Mouse (Mus musculus) bone marrow macrophage, adult 2 months (primary cell): ENCODE measurements around the gene Chn2. TPM values are rescaled to one million over a fixed set of nuclear protein-coding genes. Genes with fewer than 3 reads are reported as not detected.

ENCODE experiments used
- H3K27ac ChIP-seq: 2 replicates; pipeline ENCODE4 v1.5.1; 2012; ENCODE audit warnings: low read depth, low read length; ENCODE audit not compliant: insufficient read depth
- H3K4me1 ChIP-seq: 2 replicates; pipeline ENCODE4 v1.6.1; 2012; ENCODE audit warnings: low read length; ENCODE audit not compliant: control insufficient read depth, insufficient read depth
- H3K4me3 ChIP-seq: 2 replicates; pipeline ENCODE4 v1.5.1; 2012; ENCODE audit warnings: mild to moderate bottlenecking, low read length, moderate library complexity; ENCODE audit not compliant: insufficient read depth
- CTCF ChIP-seq: IDR thresholded peaks from 2 replicates; pipeline ENCODE4 v1.5.1; 2012; ENCODE audit warnings: low read depth, mild to moderate bottlenecking, low read length, moderate library complexity
- POLR2A ChIP-seq: IDR thresholded peaks from 2 replicates; pipeline ENCODE4 v1.6.1; 2012; ENCODE audit warnings: mild to moderate bottlenecking, low read depth, low read length, borderline replicate concordance
- polyA plus RNA-seq: library from polyadenylated mRNA; stranded (reverse); fragments of >200 nt; gene quantifications from 2 replicates; pipeline ENCODE4 v1.2.4, GENCODE M21; 2012; ENCODE audit not compliant: missing spikeins, insufficient read depth, insufficient read length

The Chn2 gene
- polyA plus RNA-seq: 8.0 and 9.5 TPM in 2 replicates

GRCm38 (mm10) chr6:54039357-54039804 lies at the start of gene Chn2:
Gene Chn2 (plus strand): TSS chr6:54039554.
- Histone ChIP-seq H3K4me3 (peak within 1 kb of the TSS; percentile 65), H3K4me1 (peaks cover 7% of the 10 kb centered on the region), H3K27ac (no peak within 1 kb of the TSS)
- no peak for TF ChIP-seq POLR2A
- TF ChIP-seq CTCF: no peak

DNA sequence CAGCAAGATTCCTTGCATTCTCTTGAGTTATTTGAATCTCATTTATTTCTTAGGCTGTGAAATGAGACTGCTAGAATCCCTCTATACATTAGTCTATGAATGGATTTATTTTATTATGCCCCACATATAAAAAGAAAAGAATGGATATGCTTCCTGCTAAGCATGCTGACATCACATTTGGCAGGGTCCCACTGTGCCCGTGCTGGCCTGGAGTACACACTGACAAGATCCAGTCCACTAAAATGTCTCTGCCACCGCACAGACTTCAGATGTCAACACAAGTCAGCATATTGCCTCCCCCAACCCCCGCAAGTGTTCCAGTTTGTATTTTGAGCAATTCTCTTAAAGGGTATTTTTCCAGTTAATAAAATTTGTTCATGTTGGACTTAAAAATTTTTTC lies 47.0 kb upstream of the Chn2 start:
- peaks cover 36% of the 10 kb centered on the region for H3K4me1 ChIP-seq
- no peak overlapping the region for H3K27ac ChIP-seq
- TF ChIP-seq POLR2A: no peak
- TF ChIP-seq CTCF: no peak

DNA sequence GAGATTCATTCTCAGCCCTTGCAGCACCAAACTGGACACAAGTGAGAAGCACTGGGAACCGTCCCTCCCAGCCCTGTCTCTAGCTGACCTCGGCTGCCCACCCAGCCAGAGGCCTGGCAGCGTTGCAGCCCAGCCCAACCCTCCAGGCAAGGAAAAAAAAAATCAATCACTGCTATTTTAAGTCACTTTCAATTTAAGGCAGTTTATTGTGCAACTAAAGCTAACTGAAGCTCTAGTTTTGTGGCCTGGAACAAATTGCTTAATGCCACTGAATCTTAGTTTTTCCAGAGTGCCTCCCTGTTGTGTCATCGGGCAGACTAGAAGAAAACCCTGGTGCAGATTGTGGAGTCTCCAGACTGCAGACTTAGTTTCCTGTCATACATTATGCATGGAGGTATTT lies 43.8 kb upstream of the Chn2 start:
- Histone ChIP-seq H3K27ac (peak overlapping the region; percentile 44; the same call in 1 of the 2 replicates), H3K4me1 (peaks cover 36% of the 10 kb centered on the region), H3K4me3 (no peak overlapping the region)
- no peak for TF ChIP-seq CTCF

More for the DNA sequence above, 47.0 kb upstream of the Chn2 start:
- no peak overlapping the region for H3K4me3 ChIP-seq

GRCm38 (mm10) chr6:53996226-53996955 lies 43.0 kb upstream of the Chn2 start:
- H3K27ac ChIP-seq: peak overlapping the region; percentile 44
- peaks cover 36% of the 10 kb centered on the region for H3K4me1 ChIP-seq
- H3K4me3 ChIP-seq: no peak overlapping the region; the same call in 1 of the 2 replicates
- TF ChIP-seq POLR2A (no peak), CTCF (no peak)

GRCm38 (mm10) chr6:54005302-54005701 lies 34.1 kb upstream of the Chn2 start:
- Histone ChIP-seq H3K4me3 (no peak overlapping the region), H3K4me1 (peaks cover 15% of the 10 kb centered on the region), H3K27ac (no peak overlapping the region)
- TF ChIP-seq CTCF (no peak), POLR2A (no peak)

- peak overlapping the region; percentile 59 for H3K4me3 ChIP-seq
- H3K4me1 ChIP-seq: peaks cover 15% of the 10 kb centered on the region
- TF ChIP-seq CTCF (no peak), POLR2A (no peak)
- H3K27ac ChIP-seq: peak overlapping the region; percentile 54
These were observed 30.8 kb upstream of the Chn2 start for GRCm38 (mm10) chr6:54008448-54009120.

- peaks cover 15% of the 10 kb centered on the region for H3K4me1 ChIP-seq
- no peak for TF ChIP-seq POLR2A
- TF ChIP-seq CTCF: no peak
- no peak overlapping the region for H3K4me3 ChIP-seq
- H3K27ac ChIP-seq: peak overlapping the region; percentile 54
These were observed 30.1 kb upstream of the Chn2 start for GRCm38 (mm10) chr6:54009293-54009692.

GRCm38 (mm10) chr6:54010362-54010761 lies 29.0 kb upstream of the Chn2 start:
- Histone ChIP-seq H3K27ac (no peak overlapping the region), H3K4me1 (peaks cover 15% of the 10 kb centered on the region), H3K4me3 (no peak overlapping the region)
- TF ChIP-seq POLR2A (no peak), CTCF (no peak)

DNA sequence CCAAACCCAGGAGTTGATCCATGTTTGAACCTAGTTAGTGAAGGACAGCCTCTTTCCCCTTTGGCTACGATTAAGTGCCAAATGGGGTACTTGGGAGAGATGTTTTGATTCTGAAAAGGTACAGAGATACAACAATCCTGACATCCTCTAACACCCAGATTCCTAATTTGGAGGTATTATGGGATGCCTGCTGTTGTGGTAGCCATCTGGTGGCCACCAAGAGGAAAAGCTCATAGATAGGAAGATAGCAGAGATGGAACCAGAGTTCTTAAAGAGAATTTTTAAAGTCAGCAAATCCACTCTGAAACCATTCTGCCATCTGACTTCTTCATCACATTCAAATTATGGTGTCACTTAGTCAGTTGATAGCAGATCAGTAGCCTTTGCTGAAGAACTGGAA lies 27.2 kb upstream of the Chn2 start:
- H3K4me1 ChIP-seq: peaks cover 15% of the 10 kb centered on the region
- no peak overlapping the region for H3K4me3 ChIP-seq
- no peak for TF ChIP-seq POLR2A
- TF ChIP-seq CTCF: no peak
- H3K27ac ChIP-seq: no peak overlapping the region

GRCm38 (mm10) chr6:54018038-54018437 lies 21.3 kb upstream of the Chn2 start:
- Histone ChIP-seq H3K4me3 (no peak overlapping the region), H3K4me1 (peaks cover 3% of the 10 kb centered on the region; the same call in 1 of the 2 replicates), H3K27ac (no peak overlapping the region)
- TF ChIP-seq CTCF (no peak), POLR2A (no peak)
